Mouse (Mus musculus) liver, adult 2 months (tissue): ENCODE data around the gene Timd4.

Experiments
- CTCF ChIP-seq: fragments of 200-500 bp; IDR thresholded peaks from 2 replicates; pipeline ENCODE4 v1.5.1; 2011; ENCODE audit warnings: low read depth, low read length, control low read depth
- POLR2A ChIP-seq: fragments of 200-500 bp; IDR thresholded peaks from 2 replicates; pipeline ENCODE4 v1.6.1; 2011; ENCODE audit warnings: low read length, control low read depth; ENCODE audit not compliant: insufficient read depth; ENCODE audit errors: extremely low read depth

DNA sequence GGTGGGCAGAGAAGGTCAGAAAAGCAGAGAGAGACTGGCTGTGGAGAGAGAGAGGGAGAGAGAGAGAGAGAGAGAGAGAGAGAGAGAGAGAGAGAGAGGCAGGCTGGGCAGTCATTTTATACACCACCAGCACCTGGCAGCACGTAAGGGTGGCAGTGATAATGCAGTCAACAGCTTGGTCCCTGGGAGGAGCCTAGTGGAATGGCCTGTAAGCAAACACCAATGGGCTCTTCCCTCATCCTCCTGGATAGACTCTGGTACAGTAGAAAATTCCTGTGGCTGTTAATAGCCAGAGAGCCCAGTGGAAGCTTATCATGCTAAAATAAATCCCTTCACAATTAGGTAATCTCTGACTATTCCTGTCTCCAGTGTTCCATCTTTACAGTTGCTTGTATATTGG, 24.5 kb downstream of the Timd4 start:
- TF ChIP-seq CTCF (no peak), POLR2A (no peak)
